Mouse (Mus musculus) gastrocnemius, postnatal 36 days (tissue): ENCODE measurements at regions not wholly inside any gene's neighbourhood (a gene's known extent, or its start where the extent isn't known, plus 50 kb on each side); places are given as distances from the start of the nearest gene placed in this dataset.

Experiments
- DNase-seq, 2 experiments: peaks; one replicate each; pipeline ENCODE4 v3.0.0; 2022
- intact Hi-C: fragments of 180-260 bp; cut with DNase I; formaldehyde crosslinking; loops from one replicate; pipeline ENCODE4 v1.15.1; 2025

- no peak for DNase-seq
- intact Hi-C loops = no loop called here
These were observed 268.5 kb upstream of the Atp2b1 start for GRCm38 (mm10) chr10:98645681-98646122.

GRCm38 (mm10) chr10:98646311-98646999, 267.8 kb upstream of the Atp2b1 start:
- intact Hi-C loops = no loop called here
- no peak for DNase-seq

- DNase-seq = no peak
- intact Hi-C loops = no loop called here
These were observed 265.4 kb upstream of the Atp2b1 start for GRCm38 (mm10) chr10:98648710-98649245.

- DNase-seq = no peak
- intact Hi-C loops = no loop called here
These were observed 263.7 kb upstream of the Atp2b1 start for GRCm38 (mm10) chr10:98650533-98650932.

- intact Hi-C loops = no loop called here
- no peak for DNase-seq
These were observed 263.1 kb upstream of the Atp2b1 start for GRCm38 (mm10) chr10:98651127-98651526.

- intact Hi-C loops = no loop called here
- DNase-seq = no peak
These were observed 262.6 kb upstream of the Atp2b1 start for GRCm38 (mm10) chr10:98651599-98651998.

- intact Hi-C loops = no loop called here
- DNase-seq = no peak
These were observed 262.1 kb upstream of the Atp2b1 start for GRCm38 (mm10) chr10:98652084-98652483.

- intact Hi-C loops = no loop called here
- DNase-seq = no peak
These were observed 253.5 kb upstream of the Atp2b1 start for GRCm38 (mm10) chr10:98660747-98661146.

- DNase-seq = no peak
These were observed 248.2 kb upstream of the Atp2b1 start for GRCm38 (mm10) chr10:98665936-98666505.

GRCm38 (mm10) chr10:98667728-98668127, 246.5 kb upstream of the Atp2b1 start:
- intact Hi-C loops = no loop called here

More at GRCm38 (mm10) chr10:98665936-98666505, 248.2 kb upstream of the Atp2b1 start:
- intact Hi-C loops = no loop called here

GRCm38 (mm10) chr10:98674131-98674530, 240.1 kb upstream of the Atp2b1 start:
- DNase-seq = no peak
- intact Hi-C loops = no loop called here

More at GRCm38 (mm10) chr10:98667728-98668127, 246.5 kb upstream of the Atp2b1 start:
- DNase-seq = no peak

- intact Hi-C loops = no loop called here
- no peak for DNase-seq
These were observed 237.3 kb upstream of the Atp2b1 start for GRCm38 (mm10) chr10:98676907-98677306.

- intact Hi-C loops = no loop called here
- DNase-seq = no peak
These were observed 236.0 kb upstream of the Atp2b1 start for GRCm38 (mm10) chr10:98678234-98678633.

- intact Hi-C loops = loop anchor here (10.0 kb wide), 1 partner anchor 402 kb away; no protein-coding TSS in a partner anchor
- no peak for DNase-seq
These were observed 231.8 kb upstream of the Atp2b1 start for GRCm38 (mm10) chr10:98682436-98682835.

GRCm38 (mm10) chr10:98684195-98684594, 230.0 kb upstream of the Atp2b1 start:
- intact Hi-C loops = loop anchor here (10.0 kb wide), 1 partner anchor 401 kb away; no protein-coding TSS in a partner anchor

GRCm38 (mm10) chr10:98684707-98685106, 229.5 kb upstream of the Atp2b1 start:
- DNase-seq = no peak
- intact Hi-C loops = loop anchor here (10.0 kb wide), 1 partner anchor 400 kb away; no protein-coding TSS in a partner anchor

More at GRCm38 (mm10) chr10:98684195-98684594, 230.0 kb upstream of the Atp2b1 start:
- peak; percentile 20 to 22 for DNase-seq

GRCm38 (mm10) chr10:98685739-98686138, 228.5 kb upstream of the Atp2b1 start:
- intact Hi-C loops = loop anchor here (10.0 kb wide), 1 partner anchor 399 kb away; no protein-coding TSS in a partner anchor
- DNase-seq = no peak

- intact Hi-C loops = loop anchor here (10.0 kb wide), 1 partner anchor 398 kb away; no protein-coding TSS in a partner anchor
- DNase-seq = no peak
These were observed 227.8 kb upstream of the Atp2b1 start for GRCm38 (mm10) chr10:98686370-98686769.

GRCm38 (mm10) chr10:98691816-98692215, 222.4 kb upstream of the Atp2b1 start:
- DNase-seq = no peak
- intact Hi-C loops = no loop called here

- intact Hi-C loops = no loop called here
- no peak for DNase-seq
These were observed 219.4 kb upstream of the Atp2b1 start for GRCm38 (mm10) chr10:98694690-98695370.

- intact Hi-C loops = no loop called here
- no peak for DNase-seq
These were observed 218.9 kb upstream of the Atp2b1 start for GRCm38 (mm10) chr10:98695371-98695725.
